Mouse (Mus musculus) right cerebral cortex, postnatal 4 days (tissue): ENCODE data around the gene Gm43518.
A peak's percentile ranks its signal among the peaks of the same experiment; 100 is the strongest.

Experiments
- DNase-seq: peaks from one replicate; pipeline ENCODE4 v3.0.0-alpha.2; 2022

Gm43518 gene

DNA sequence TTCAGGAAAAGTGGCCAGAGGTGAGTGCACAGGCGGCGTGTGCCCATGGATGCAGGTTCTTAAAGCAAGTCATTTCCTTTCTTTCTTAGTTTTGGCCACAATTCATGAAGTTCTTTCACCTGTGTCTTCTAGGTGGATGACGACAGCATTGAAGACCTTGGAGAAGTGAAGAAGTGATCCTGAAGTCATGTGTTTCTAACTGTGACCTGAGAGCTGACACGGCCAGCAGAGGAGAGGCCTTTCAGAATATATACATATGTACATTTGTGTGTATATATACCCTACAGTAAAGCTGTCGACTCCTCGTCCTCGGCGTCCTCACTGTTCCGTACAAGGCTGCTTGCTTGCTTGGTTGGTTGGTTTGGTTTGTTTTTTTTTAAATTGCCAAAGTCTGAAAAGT lies at the start of gene Gm43518:
TSS of gene Gm43518 (plus strand) at position 301 of the 400 bp plus-strand sequence.
- no peak for DNase-seq

DNA sequence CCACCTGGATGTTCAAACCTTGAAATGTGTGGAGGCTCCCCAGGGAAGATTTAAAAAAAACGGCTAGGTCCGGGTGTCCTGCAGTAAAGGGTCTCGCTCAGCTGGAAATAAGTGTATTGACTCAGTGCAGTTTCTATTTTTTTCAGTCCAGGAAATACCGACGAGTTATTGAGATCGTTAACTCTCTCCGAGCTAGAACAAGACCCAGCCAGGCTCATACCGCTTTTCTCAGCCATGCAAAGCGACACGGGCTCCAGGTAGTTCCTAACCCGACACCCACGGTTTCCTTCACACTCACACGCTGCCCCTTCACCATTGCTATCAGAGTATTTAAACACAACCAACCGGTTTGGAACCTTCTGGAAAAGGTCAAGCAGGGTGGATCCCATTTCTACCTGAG lies 49.2 kb upstream of the Gm43518 start:
- no peak for DNase-seq

- no peak for DNase-seq
These were observed 47.3 kb upstream of the Gm43518 start, which contains the start of gene Hcar1 for GRCm38 (mm10) chr5:123879928-123880327. TSS of gene Hcar1 (minus strand) at chr5:123880020.

DNA sequence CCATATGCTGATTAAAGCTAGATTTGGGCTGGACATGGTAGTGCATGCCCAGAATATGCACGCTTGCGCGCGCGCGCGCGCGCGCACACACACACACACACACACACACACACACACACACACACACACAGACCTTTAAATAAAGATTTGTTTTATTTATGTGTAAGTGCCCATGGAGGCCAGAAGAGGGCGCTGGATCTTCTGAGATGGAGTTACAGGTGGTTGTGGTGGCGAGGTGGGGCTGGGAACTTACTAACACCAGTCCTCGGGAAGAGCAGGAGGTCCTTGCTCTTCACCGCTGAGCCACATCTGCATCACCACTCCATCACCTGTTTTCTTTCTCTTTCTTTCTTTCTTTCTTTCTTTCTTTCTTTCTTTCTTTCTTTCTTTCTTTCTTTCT lies 46.4 kb upstream of the Gm43518 start:
- no peak for DNase-seq

GRCm38 (mm10) chr5:123883891-123884290 lies 43.3 kb upstream of the Gm43518 start:
- no peak for DNase-seq

GRCm38 (mm10) chr5:123884332-123884731 lies 42.9 kb upstream of the Gm43518 start:
- DNase-seq, result no peak

DNA sequence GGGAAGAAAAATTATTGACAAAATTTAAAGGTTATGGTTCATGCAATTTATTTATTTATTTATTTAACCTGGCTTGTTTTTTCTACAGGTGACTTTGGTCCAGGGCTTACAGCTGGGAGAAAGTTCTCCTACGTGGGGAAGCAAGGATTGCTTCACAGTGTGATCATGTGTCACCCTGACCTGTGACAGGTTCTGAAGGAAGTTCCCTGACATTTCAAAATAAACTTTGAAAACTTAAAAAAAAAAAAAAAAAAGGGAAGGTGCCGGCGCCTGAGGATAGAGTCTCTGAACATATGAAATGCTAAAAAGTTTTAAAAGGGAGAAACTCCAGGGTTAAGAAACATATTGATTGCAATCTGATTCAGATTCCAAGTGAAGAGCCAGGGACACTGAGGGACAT lies 40.9 kb upstream of the Gm43518 start:
- DNase-seq, result no peak

DNA sequence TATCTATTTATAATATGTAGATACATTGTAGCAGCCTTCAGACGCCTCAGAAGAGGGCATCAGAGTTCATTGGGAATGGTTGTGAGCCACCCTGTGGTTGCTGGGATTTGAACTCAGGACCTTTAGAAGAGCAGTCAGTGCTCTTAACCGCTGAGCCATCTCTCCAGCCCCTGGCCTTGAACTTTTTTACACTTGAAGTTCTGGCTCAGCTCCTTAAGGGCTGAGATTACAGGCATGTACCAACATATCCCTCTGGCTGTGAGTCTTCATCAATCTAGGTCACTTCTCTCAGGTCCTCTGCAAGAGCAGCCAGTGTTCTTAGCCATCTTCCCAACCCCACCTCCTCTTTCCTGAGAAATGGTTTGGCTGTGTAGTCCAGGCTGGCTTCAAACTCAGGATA lies 36.9 kb upstream of the Gm43518 start:
- no peak for DNase-seq

DNA sequence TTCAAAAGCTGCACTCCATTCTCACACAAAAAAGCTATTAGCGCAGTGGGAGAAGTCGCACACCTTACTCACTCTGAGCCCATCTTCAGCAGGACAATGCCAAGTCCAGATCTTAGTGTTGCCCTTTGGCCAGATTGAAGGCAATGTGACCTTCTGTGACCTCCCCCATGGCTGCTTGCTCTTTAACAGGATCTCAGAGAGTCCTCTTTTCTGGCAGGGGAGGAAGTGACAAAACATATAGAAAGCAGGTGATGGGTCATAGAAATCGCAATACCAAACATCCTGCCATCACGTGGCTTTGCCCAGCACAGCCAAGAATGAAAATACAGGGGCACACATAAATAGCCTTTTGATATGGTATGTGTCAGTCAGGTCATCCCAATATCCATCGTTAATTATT lies 36.2 kb upstream of the Gm43518 start:
- DNase-seq, result no peak

GRCm38 (mm10) chr5:123891669-123892068 lies 35.5 kb upstream of the Gm43518 start:
- DNase-seq, result peak; percentile 41

GRCm38 (mm10) chr5:123893520-123893919 lies 33.7 kb upstream of the Gm43518 start:
- no peak for DNase-seq

DNA sequence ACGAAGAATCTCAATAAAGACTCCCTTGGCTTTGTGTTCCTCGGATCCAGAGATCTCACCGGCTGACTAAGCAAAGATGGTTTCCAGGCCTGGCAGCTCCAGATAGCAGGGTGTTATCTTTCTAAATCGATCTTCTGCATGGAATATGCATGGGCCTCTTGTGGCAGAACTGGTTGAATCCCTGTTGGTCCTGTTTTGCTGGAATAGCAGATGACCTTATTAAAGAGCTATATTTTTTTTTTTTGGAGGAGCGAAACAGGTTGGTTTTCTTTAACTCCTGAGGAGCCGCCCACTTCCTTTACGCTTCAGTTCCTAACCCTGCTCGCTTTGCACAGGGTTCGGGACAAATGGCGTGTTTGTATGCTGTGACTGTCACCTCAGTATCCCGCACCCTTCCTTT lies 30.8 kb upstream of the Gm43518 start:
- no peak for DNase-seq

- no peak for DNase-seq
These were observed 29.9 kb upstream of the Gm43518 start for GRCm38 (mm10) chr5:123897352-123897751.

- no peak for DNase-seq
These were observed 23.1 kb upstream of the Gm43518 start for GRCm38 (mm10) chr5:123904059-123904672.

DNA sequence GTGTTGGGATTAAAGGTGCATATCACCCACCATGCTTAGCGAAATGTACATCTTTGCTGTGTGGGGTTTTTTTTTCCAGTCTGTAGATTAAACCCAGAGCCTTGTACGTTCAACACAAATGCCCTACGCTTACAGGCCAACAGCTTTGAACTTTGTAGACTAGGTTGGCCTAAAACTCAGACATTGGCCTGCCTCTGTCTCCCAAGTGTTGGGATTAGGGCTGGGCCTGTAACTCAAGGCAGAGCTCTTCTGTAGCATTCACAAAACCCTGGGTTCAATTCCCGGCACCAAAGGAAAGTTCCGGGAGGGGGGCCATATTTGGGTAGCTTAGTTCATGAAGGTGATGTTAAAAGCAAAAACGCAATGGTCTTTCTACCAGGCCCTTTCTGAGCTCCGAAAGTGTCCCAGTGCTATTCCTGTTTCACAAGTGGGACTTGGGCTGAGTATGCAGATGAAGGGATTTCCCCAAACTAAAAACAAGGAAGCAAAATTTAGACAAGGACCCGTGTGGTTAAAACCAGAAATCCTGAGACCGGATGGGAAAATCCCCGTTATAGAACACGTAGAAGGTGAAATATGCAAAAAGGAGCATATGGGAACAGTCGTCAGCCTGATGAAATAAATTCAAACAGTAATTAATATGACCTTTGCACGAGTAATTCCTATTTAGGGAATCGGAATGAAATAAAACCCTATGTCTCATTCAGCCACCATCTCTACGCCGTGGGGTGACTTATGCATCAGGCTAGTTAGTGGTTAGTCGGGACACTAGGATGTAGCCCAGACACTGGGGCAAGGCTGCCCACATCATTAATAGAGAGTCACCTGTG lies 20.9 kb upstream of the Gm43518 start:
- DNase-seq, result no peak

GRCm38 (mm10) chr5:123906976-123907630 lies 20.1 kb upstream of the Gm43518 start, which contains the start of gene Denr:
TSS of gene Denr (plus strand) at chr5:123907175.
- DNase-seq, result peak; percentile 100

DNA sequence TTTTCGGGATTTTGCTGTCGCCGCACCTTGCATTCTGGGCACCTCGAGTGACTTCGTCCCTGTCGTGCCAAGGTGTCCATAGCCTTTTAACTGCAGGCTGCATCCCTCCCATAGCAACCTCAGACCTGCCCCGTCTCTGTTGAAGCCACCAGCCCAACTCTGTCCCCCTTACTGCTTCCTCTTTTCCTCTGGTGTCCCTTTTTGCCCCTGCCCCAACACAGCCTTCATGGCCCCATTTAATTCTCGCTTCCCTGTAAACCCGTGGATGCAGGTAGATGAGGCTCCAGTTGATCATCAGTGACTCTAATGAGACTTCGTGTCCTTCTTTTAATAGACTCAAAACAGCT lies 19.6 kb upstream of the Gm43518 start:
- no peak for DNase-seq

DNA sequence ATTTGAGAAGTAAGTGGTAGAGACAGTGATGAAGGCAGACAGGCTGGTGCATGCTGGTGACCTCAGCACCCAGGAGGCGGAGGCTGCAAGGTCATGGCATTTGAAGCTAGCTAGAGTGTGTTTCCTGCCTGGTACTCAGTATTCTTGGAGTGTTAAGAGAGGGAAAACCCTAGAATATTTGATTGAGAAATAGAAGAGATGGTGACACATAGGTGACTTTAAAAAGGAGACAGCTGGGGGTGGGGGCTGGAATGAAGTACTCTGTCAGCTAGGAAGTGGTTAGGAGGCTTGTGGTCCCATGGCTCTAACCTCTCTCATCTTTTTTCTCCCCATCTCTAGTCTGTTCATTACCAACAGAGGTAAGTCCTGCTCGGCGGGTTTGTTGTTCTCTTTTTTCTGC lies 12.4 kb upstream of the Gm43518 start:
- no peak for DNase-seq

GRCm38 (mm10) chr5:123922112-123922511 lies 5.1 kb upstream of the Gm43518 start:
- DNase-seq, result no peak

GRCm38 (mm10) chr5:123930508-123930989 lies 3.3 kb downstream of the Gm43518 start, which contains the start of gene Ccdc62:
TSS of gene Ccdc62 (plus strand) at chr5:123930679.
- DNase-seq, result peak; percentile 92

DNA sequence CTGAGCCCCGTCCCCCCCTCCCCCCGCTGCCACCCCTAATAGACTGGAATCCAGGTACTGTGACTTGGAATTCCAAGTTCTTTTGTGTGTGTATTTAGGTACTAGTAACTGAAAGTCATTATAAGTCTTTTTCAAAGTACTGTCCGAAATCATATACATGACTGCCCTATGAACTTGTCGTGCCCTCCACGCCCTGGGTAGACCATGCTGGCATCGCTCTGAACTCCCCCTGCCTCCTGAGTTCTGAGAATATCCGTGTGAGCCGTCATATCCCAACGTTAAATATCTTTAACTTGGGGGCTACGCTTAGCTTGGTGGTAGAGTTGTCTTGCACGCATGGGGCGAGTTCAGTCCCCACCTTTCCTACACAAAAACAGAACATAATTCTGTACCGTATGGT lies 3.9 kb downstream of the Gm43518 start:
- DNase-seq, result no peak

DNA sequence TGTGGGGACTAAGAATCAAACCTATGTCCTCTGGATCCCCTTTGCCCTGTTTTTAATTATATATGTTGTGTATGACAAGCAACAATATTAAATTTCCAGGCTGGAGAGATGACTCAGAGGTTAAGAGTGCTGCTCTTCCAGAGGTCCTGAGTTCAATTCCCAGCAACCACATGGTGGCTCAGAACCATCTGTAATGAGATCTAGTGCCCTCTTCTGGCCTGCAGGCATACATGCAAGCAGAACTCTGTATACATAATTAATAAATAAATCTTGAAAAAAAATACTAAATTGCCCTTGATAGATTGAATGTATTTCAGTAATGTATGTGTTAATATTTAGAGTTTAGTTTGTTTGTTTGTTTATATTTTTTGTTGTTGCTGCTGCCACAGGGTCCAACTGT lies 5.7 kb downstream of the Gm43518 start:
- no peak for DNase-seq

DNA sequence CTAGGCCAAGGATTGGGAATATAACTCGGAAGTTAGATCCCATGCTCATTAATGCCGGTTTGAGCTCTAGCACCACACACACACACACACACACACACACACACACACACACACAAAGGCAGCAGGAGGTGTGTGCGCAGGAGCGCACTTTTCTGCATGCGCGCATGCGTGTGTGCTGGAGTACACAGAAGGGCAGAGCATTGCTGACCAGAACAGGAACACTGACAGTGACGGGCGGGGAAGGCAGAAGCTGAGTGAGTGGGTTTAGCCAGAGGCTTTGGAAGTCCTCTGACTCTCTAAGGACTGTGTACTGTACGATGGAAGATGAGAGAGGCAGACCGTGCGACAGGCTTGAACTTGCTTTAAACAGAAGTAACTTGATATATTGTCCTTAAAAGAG lies 6.3 kb downstream of the Gm43518 start:
- no peak for DNase-seq
